Mouse (Mus musculus) heart, adult 2 months (tissue): ENCODE results near the gene Plekhm2. TPM values are rescaled to one million over a fixed set of nuclear protein-coding genes. Genes with fewer than 3 reads are reported as not detected.
A peak's percentile ranks its signal among the peaks of the same experiment; 100 is the strongest.

Source experiments
- DNase-seq, 2 experiments: peaks; one replicate each; pipeline ENCODE4 v3.0.0; 2021
- H3K27ac ChIP-seq: fragments of 200-600 bp; 2 replicates; pipeline ENCODE4 v1.8.1; 2022
- H3K27me3 ChIP-seq: fragments of 200-500 bp; 2 replicates; pipeline ENCODE4 v1.6.1; 2012; ENCODE audit warnings: mild to moderate bottlenecking, low read length, inconsistent platforms, mixed read lengths; ENCODE audit not compliant: control insufficient read depth, insufficient read depth
- H3K36me3 ChIP-seq: fragments of 200-500 bp; 2 replicates; pipeline ENCODE4 v1.6.1; 2012; ENCODE audit warnings: low read length, inconsistent platforms; ENCODE audit not compliant: control insufficient read depth, insufficient read depth
- H3K4me1 ChIP-seq: fragments of 200-500 bp; 2 replicates; pipeline ENCODE4 v1.6.1; 2011; ENCODE audit warnings: low read length; ENCODE audit not compliant: control insufficient read depth, insufficient read depth
- H3K4me3 ChIP-seq: fragments of 200-600 bp; 2 replicates; pipeline ENCODE4 v1.8.1; 2022
- H3K79me2 ChIP-seq: fragments of 200-500 bp; replicated peaks from 2 replicates; pipeline ENCODE4 v1.6.1; 2012; ENCODE audit warnings: mild to moderate bottlenecking, inconsistent platforms, low read length, moderate library complexity, mixed read lengths; ENCODE audit not compliant: control insufficient read depth, insufficient read depth
- H3K9ac ChIP-seq: fragments of 200-500 bp; 2 replicates; pipeline ENCODE4 v1.6.1; 2012; ENCODE audit warnings: low read depth, mild to moderate bottlenecking, control low read depth, inconsistent platforms, low read length, mixed read lengths
- CTCF ChIP-seq: fragments of 200-600 bp; IDR thresholded peaks from 2 replicates; pipeline ENCODE4 v1.8.1; 2022; ENCODE audit warnings: antibody characterized with exemption, mild to moderate bottlenecking, moderate library complexity
- EP300 ChIP-seq: fragments of 200-500 bp; IDR thresholded peaks from 2 replicates; pipeline ENCODE4 v1.6.1; 2011; ENCODE audit warnings: low read depth, low read length, control low read depth; ENCODE audit not compliant: insufficient read depth
- POLR2A ChIP-seq: fragments of 200-500 bp; IDR thresholded peaks from 2 replicates; pipeline ENCODE4 v1.6.1; 2011; ENCODE audit warnings: mild to moderate bottlenecking, low read depth, low read length, control low read depth; ENCODE audit not compliant: insufficient read depth
- WGBS: fragments of 180-500 bp; shearing (Covaris S2); methylation state at CpG from one replicate; pipeline ENCODE4 v1.1.7; 2018; 5-methylcytosine and 5-hydroxymethylcytosine counted together
- intact Hi-C: fragments of 180-260 bp; cut with DNase I; formaldehyde crosslinking; loops from one replicate; pipeline ENCODE4 v1.15.1; 2025
- polyA plus RNA-seq: library from polyadenylated mRNA; depleted of rRNA; stranded (reverse); fragments of >200 nt; gene quantifications from 2 replicates; pipeline ENCODE4 v1.2.3, GENCODE M21; 2012
- total RNA-seq, 2 experiments: library from RNA; stranded (reverse); gene quantifications; 2 replicates each; pipeline ENCODE4 v1.2.3; 2021

The Plekhm2 gene
- total and polyA plus RNA-seq, 3 experiments: 95.2 to 126 (median 111) TPM

GRCm38 (mm10) chr4:141623037-141623436 is 41.7 kb downstream of the Plekhm2 start:
- no peak for TF ChIP-seq CTCF
- TF ChIP-seq POLR2A: no peak
- no peak for TF ChIP-seq EP300
- Histone ChIP-seq H3K36me3 (no peaks in the 10 kb centered on the region), H3K27me3 (no peaks in the 10 kb centered on the region), H3K79me2 (no peaks in the 10 kb centered on the region), H3K4me1 (peaks cover 3% of the 10 kb centered on the region), H3K27ac (peak overlapping the region; percentile 93), H3K9ac (peak overlapping the region; percentile 65), H3K4me3 (peak overlapping the region; percentile 55)
- DNase-seq: no peak
- WGBS: 68% methylated on average over 11 of the region's 11 CpGs
- intact Hi-C loops: no loop called here

GRCm38 (mm10) chr4:141622580-141622979 is 42.1 kb downstream of the Plekhm2 start:
- Histone ChIP-seq H3K36me3 (no peaks in the 10 kb centered on the region), H3K27me3 (no peaks in the 10 kb centered on the region), H3K4me1 (peaks cover 3% of the 10 kb centered on the region), H3K79me2 (no peaks in the 10 kb centered on the region), H3K4me3 (peak overlapping the region; percentile 55), H3K27ac (peak overlapping the region; percentile 93), H3K9ac (peak overlapping the region; percentile 65)
- TF ChIP-seq EP300: no peak
- no peak for TF ChIP-seq CTCF
- TF ChIP-seq POLR2A: no peak
- peak in 1 of 2 experiments; percentile 16 for DNase-seq
- intact Hi-C loops: no loop called here
- 45% methylated on average over 5 of the region's 5 CpGs for WGBS

GRCm38 (mm10) chr4:141622091-141622490 is 42.6 kb downstream of the Plekhm2 start:
- H3K4me1 ChIP-seq: peaks cover 3% of the 10 kb centered on the region
- no peak for TF ChIP-seq EP300
- TF ChIP-seq CTCF: no peak
- TF ChIP-seq POLR2A: no peak
- WGBS: 66% methylated on average over 8 of the region's 8 CpGs
- no peaks in the 10 kb centered on the region for H3K27me3 ChIP-seq
- DNase-seq: peak in 1 of 2 experiments; percentile 39
- intact Hi-C loops: no loop called here
- H3K4me3 ChIP-seq: peak overlapping the region; percentile 55
- no peaks in the 10 kb centered on the region for H3K79me2 ChIP-seq
- no peaks in the 10 kb centered on the region for H3K36me3 ChIP-seq
- peak overlapping the region; percentile 35 for H3K9ac ChIP-seq
- H3K27ac ChIP-seq: peak overlapping the region; percentile 93

GRCm38 (mm10) chr4:141621297-141621696 is 43.4 kb downstream of the Plekhm2 start:
- H3K27ac ChIP-seq: no peak overlapping the region
- no peak for TF ChIP-seq EP300
- TF ChIP-seq CTCF: no peak
- no peak for TF ChIP-seq POLR2A
- H3K36me3 ChIP-seq: no peaks in the 10 kb centered on the region
- H3K4me3 ChIP-seq: no peak overlapping the region
- peak in 1 of 2 experiments; percentile 17 for DNase-seq
- 61% methylated on average over 8 of the region's 8 CpGs for WGBS
- peaks cover 3% of the 10 kb centered on the region for H3K4me1 ChIP-seq
- intact Hi-C loops: no loop called here
- no peaks in the 10 kb centered on the region for H3K27me3 ChIP-seq
- H3K9ac ChIP-seq: no peak overlapping the region
- no peaks in the 10 kb centered on the region for H3K79me2 ChIP-seq

GRCm38 (mm10) chr4:141619299-141619883 is 45.3 kb downstream of the Plekhm2 start:
- no peak overlapping the region for H3K9ac ChIP-seq
- H3K4me3 ChIP-seq: no peak overlapping the region
- H3K79me2 ChIP-seq: no peaks in the 10 kb centered on the region
- 75% methylated on average over 9 of the region's 9 CpGs for WGBS
- H3K4me1 ChIP-seq: peaks cover 3% of the 10 kb centered on the region
- H3K27ac ChIP-seq: no peak overlapping the region
- intact Hi-C loops: loop anchor here (2.0 to 5.0 kb wide), 2 partner anchors 21 to 103 kb away; partner anchors contain the start of gene Ddi2
- no peaks in the 10 kb centered on the region for H3K36me3 ChIP-seq
- no peak for TF ChIP-seq POLR2A
- TF ChIP-seq CTCF: no peak
- DNase-seq: no peak
- H3K27me3 ChIP-seq: no peaks in the 10 kb centered on the region

- intact Hi-C loops: loop anchor here (1.0 to 5.0 kb wide), 3 partner anchors 20 to 235 kb away; partner anchors contain the start of gene Ddi2
- TF ChIP-seq POLR2A (peak; percentile 3; the same call in 1 of the 2 replicates), EP300 (peak; percentile 71; the same call in 1 of the 2 replicates), CTCF (peak; percentile 69)
- Histone ChIP-seq H3K4me1 (peaks cover 2% of the 10 kb centered on the region), H3K27me3 (no peaks in the 10 kb centered on the region), H3K27ac (peak within 1 kb of the TSS; percentile 33), H3K36me3 (no peaks in the 10 kb centered on the region), H3K9ac (peak within 1 kb of the TSS; percentile 60), H3K79me2 (no peaks in the 10 kb centered on the region), H3K4me3 (no peak within 1 kb of the TSS)
- WGBS: 17% methylated on average over 20 of the region's 20 CpGs
- peak; percentile 69 to 71 for DNase-seq
These were observed 46.0 kb downstream of the Plekhm2 start, which contains the start of gene Tmem82 for GRCm38 (mm10) chr4:141618565-141619243. TSS of gene Tmem82 (minus strand) at chr4:141618633.
